Mouse (Mus musculus) hindlimb bud, embryonic 11.5 days (tissue): ENCODE data around the gene Rif1.
"Not testable (repeated sequence)": the region's sequence is repeated elsewhere in the genome, so short reads cannot be mapped to it uniquely, and the experiment has no call there.

Experiments
- DNase-seq: peaks from one replicate; pipeline ENCODE4 v3.0.0-alpha.2; 2012; ENCODE audit warnings: low read depth, low spot score; ENCODE audit errors: extremely low spot score

Rif1 gene

GRCm38 (mm10) chr2:52071241-52071991, 1.2 kb upstream of the Rif1 start:
- DNase-seq = no peak

- peak; percentile 18 for DNase-seq
Observed at GRCm38 (mm10) chr2:52072065-52072490, 554 bp upstream of the Rif1 start.

DNA sequence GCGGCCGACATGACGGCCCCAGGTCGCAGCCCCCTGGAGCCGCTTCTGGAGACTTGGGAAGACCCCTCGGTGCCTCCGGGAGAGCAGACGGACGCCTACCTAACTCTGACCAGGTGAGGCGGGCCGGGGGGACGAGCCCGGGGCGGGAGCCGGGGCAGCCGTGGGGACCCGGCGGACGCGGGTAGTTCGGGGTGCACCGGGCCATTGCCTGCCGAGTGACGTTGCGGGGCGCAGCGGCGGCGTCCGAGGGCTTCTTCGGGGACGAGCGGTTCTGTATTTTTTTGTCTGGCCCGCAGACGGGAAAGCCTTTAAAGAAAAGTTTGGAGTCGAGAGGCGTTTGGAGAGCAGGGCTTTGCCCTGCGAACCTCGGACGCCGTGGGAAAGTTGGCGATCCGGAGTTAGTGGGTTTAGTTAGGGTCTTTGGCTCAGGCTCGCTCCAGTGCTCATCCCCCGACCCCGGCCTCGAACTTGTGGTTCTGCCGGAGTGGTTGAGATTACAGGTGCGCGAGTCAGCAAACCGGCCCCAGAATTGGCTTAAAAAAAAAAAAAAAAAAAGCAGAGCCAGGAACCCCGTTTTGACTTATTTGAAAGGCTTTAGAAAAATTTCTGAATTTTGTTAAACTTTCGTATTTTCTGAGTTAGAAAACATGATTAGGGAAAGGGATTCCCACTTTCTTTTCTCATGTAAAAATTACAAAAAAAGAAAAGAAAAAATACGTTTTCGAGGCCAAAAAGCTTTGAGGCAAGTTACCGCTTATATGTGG, 691 bp downstream of the Rif1 start:
- DNase-seq = no peak

- no peak for DNase-seq
Observed at GRCm38 (mm10) chr2:52078666-52079065, 6.0 kb downstream of the Rif1 start.

DNA sequence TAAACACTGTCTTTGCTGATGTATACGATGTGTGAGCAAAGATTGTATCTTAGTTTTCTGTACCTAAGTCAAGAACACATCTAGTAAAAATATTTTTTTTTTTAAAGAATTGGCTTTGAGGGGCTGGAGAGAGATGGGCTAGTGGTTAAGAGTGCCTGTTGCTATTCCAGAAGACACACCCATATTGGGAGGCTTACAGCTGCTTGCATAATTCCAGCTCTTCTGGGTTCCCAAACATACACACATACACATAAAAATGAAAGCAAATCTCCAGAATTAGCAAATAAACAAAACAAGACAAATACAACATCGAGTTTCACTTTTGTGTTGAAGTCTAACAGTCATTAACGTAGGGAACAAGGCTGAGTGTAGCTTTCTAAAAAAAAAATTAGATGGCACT, 11.4 kb downstream of the Rif1 start:
- no peak for DNase-seq

DNA sequence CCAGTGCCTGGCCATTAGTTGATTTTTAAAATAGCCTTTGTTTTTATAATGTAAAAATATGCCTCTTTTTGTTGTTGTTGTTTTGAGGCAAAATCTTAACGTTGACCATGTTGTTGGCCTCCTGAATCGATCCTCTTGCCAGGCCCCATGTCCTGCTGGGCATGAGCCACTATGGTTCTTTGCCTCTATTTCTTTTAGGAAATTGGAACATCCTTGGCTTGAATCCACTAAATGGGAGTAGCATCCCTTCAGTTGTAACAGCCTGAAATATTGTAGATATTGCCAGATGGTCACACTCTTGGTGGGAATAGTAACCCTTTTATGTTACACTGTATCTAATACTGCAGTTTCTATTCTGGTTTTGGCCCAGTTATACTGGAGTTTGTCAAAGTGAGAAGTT, 11.9 kb downstream of the Rif1 start:
- no peak for DNase-seq

GRCm38 (mm10) chr2:52114086-52114485, 41.5 kb downstream of the Rif1 start:
- DNase-seq = peak; percentile 22

GRCm38 (mm10) chr2:52131370-52131769, 58.7 kb downstream of the Rif1 start:
- DNase-seq = not testable (repeated sequence)

GRCm38 (mm10) chr2:52133351-52133750, 60.7 kb downstream of the Rif1 start:
- no peak for DNase-seq

GRCm38 (mm10) chr2:52153064-52153463, 80.4 kb downstream of the Rif1 start:
- no peak for DNase-seq

GRCm38 (mm10) chr2:52169243-52170005, 96.8 kb downstream of the Rif1 start:
- no peak for DNase-seq
